Mouse (Mus musculus) liver, embryonic 14.5 days (tissue): ENCODE measurements at regions not wholly inside any gene's neighbourhood (a gene's known extent, or its start where the extent isn't known, plus 50 kb on each side); places are given as distances from the start of the nearest gene placed in this dataset.

Experiments
- ATAC-seq: fragments of 200-750 bp; cut with Nextera tagmentation; 2 replicates; pipeline ENCODE4 v1.8.0; 2017; ENCODE audit warnings: moderate number of reproducible peaks, mild to moderate bottlenecking, moderate library complexity; ENCODE audit not compliant: insufficient read depth
- DNase-seq, 3 experiments: peaks; one replicate each; pipeline ENCODE4 v3.0.0-alpha.2; 2012 to 2013; ENCODE audit warnings: low read depth in 3 of 3, low spot score in 3 of 3
- H3K27ac ChIP-seq: fragments of 300-500 bp; sonication (generic); 2 replicates; pipeline ENCODE4 v1.5.1; 2014; ENCODE audit warnings: moderate library complexity, mild to moderate bottlenecking, control low read depth, inconsistent platforms
- H3K27me3 ChIP-seq: fragments of 300-500 bp; sonication (generic); 2 replicates; pipeline ENCODE4 v1.6.1; 2014; ENCODE audit warnings: mild to moderate bottlenecking, low read length, moderate library complexity; ENCODE audit not compliant: control insufficient read depth, insufficient read depth
- H3K36me3 ChIP-seq: fragments of 300-500 bp; sonication (generic); replicated peaks from 2 replicates; pipeline ENCODE4 v1.6.1; 2014; ENCODE audit warnings: low read depth; ENCODE audit not compliant: control insufficient read depth, insufficient read depth
- H3K4me1 ChIP-seq, 2 experiments: fragments of 200-500 bp in 1 of 2; fragments of 300-500 bp in 1 of 2; sonication (generic) in 1 of 2; replicated peaks; 2 replicates each; pipeline ENCODE4 v1.6.1; 2012 to 2014; ENCODE audit warnings: antibody characterized with exemption in 1 of 2, inconsistent platforms in 1 of 2, low read length in 1 of 2; ENCODE audit not compliant: control insufficient read depth in 2 of 2, insufficient read depth in 2 of 2
- H3K4me2 ChIP-seq: fragments of 300-500 bp; sonication (generic); 2 replicates; pipeline ENCODE4 v1.6.1; 2014; ENCODE audit warnings: low read depth, mild to moderate bottlenecking, control low read depth, moderate library complexity
- H3K4me3 ChIP-seq, 2 experiments: fragments of 200-500 bp in 1 of 2; fragments of 300-500 bp in 1 of 2; sonication (generic) in 1 of 2; 2 replicates each; pipeline ENCODE4 v1.5.1; 2012 to 2014; ENCODE audit warnings: low read depth in 2 of 2, low read length in 2 of 2, mild to moderate bottlenecking in 2 of 2, control low read depth in 1 of 2, inconsistent platforms in 1 of 2, moderate library complexity in 1 of 2; ENCODE audit not compliant: insufficient read depth in 1 of 2
- H3K9ac ChIP-seq: fragments of 300-500 bp; sonication (generic); replicated peaks from 2 replicates; pipeline ENCODE4 v1.6.1; 2014; ENCODE audit warnings: mild to moderate bottlenecking, control low read depth, moderate library complexity
- H3K9me3 ChIP-seq: fragments of 300-500 bp; sonication (generic); 2 replicates; pipeline ENCODE4 v1.6.1; 2016; ENCODE audit warnings: low read length, mixed read lengths; ENCODE audit not compliant: control insufficient read depth
- CTCF ChIP-seq: IDR thresholded peaks from 2 replicates; pipeline ENCODE4 v1.5.1; 2016; ENCODE audit warnings: antibody characterized with exemption, low read depth, control low read depth
- EP300 ChIP-seq: IDR thresholded peaks from 2 replicates; pipeline ENCODE4 v1.6.1; 2016; ENCODE audit warnings: antibody characterized with exemption, low read depth
- WGBS: fragments of 180-500 bp; shearing (Covaris S2); extraction: QIAGEN DNeasy Blood & Tissue Kit; methylation state at CpG from one replicate; pipeline ENCODE4 v1.1.7; 2014; ENCODE audit not compliant: insufficient replicate concordance; 5-methylcytosine and 5-hydroxymethylcytosine counted together

- H3K27me3 ChIP-seq, result no peaks in the 10 kb centered on the region
- WGBS, result 61% methylated on average over 10 of the region's 10 CpGs
- no peak for ATAC-seq
- no peak overlapping the region for H3K4me2 ChIP-seq
- no peak for TF ChIP-seq EP300
- H3K4me3 ChIP-seq, result no peak overlapping the region
- no peak overlapping the region for H3K27ac ChIP-seq
- DNase-seq, result no peak
- H3K4me1 ChIP-seq, result no peaks in the 10 kb centered on the region
- no peak overlapping the region for H3K9ac ChIP-seq
- H3K9me3 ChIP-seq, result no peaks in the 10 kb centered on the region
- H3K36me3 ChIP-seq, result no peaks in the 10 kb centered on the region
These were observed 100.6 kb upstream of the Rfx3 start for GRCm38 (mm10) chr19:28111263-28112180.

GRCm38 (mm10) chr19:28095620-28096019 lies 84.7 kb upstream of the Rfx3 start:
- Histone ChIP-seq H3K36me3 (no peaks in the 10 kb centered on the region), H3K4me2 (no peak overlapping the region), H3K27ac (no peak overlapping the region), H3K27me3 (no peaks in the 10 kb centered on the region), H3K4me3 (no peak overlapping the region), H3K9me3 (no peaks in the 10 kb centered on the region), H3K4me1 (no peaks in the 10 kb centered on the region), H3K9ac (no peak overlapping the region)
- DNase-seq (no peak), ATAC-seq (no peak)
- WGBS, result 22% methylated on average over 9 of the region's 9 CpGs
- TF ChIP-seq EP300, result no peak
- TF ChIP-seq CTCF, result no peak

GRCm38 (mm10) chr19:28092252-28092651 lies 81.3 kb upstream of the Rfx3 start:
- no peak overlapping the region for H3K27ac ChIP-seq
- H3K9ac ChIP-seq, result no peak overlapping the region
- 63% methylated on average over 6 of the region's 6 CpGs for WGBS
- H3K27me3 ChIP-seq, result no peaks in the 10 kb centered on the region
- H3K9me3 ChIP-seq, result no peaks in the 10 kb centered on the region
- H3K36me3 ChIP-seq, result no peaks in the 10 kb centered on the region
- no peak for TF ChIP-seq EP300
- H3K4me2 ChIP-seq, result no peak overlapping the region
- ATAC-seq (no peak), DNase-seq (no peak)
- no peaks in the 10 kb centered on the region for H3K4me1 ChIP-seq
- no peak overlapping the region for H3K4me3 ChIP-seq

- H3K4me2 ChIP-seq, result no peak overlapping the region
- no peaks in the 10 kb centered on the region for H3K36me3 ChIP-seq
- no peak overlapping the region for H3K4me3 ChIP-seq
- H3K4me1 ChIP-seq, result no peaks in the 10 kb centered on the region
- no peaks in the 10 kb centered on the region for H3K9me3 ChIP-seq
- no peaks in the 10 kb centered on the region for H3K27me3 ChIP-seq
- H3K9ac ChIP-seq, result no peak overlapping the region
- TF ChIP-seq CTCF, result no peak
- TF ChIP-seq EP300, result no peak
- ATAC-seq, result no peak
- WGBS, result 65% methylated on average over 12 of the region's 12 CpGs
- no peak for DNase-seq
- H3K27ac ChIP-seq, result no peak overlapping the region
These were observed 76.9 kb upstream of the Rfx3 start for GRCm38 (mm10) chr19:28087607-28088546.

GRCm38 (mm10) chr19:28070386-28070785 lies 59.4 kb upstream of the Rfx3 start:
- H3K4me1 ChIP-seq, result no peaks in the 10 kb centered on the region; a peak in 1 of 4 replicates
- H3K27ac ChIP-seq, result no peak overlapping the region
- ATAC-seq (no peak), DNase-seq (no peak)
- no peaks in the 10 kb centered on the region for H3K9me3 ChIP-seq
- no peak overlapping the region for H3K9ac ChIP-seq
- TF ChIP-seq CTCF (no peak), EP300 (no peak)
- no peak overlapping the region for H3K4me3 ChIP-seq
- 74% methylated on average over 3 of the region's 3 CpGs for WGBS
- no peak overlapping the region for H3K4me2 ChIP-seq
- no peaks in the 10 kb centered on the region for H3K27me3 ChIP-seq
- no peaks in the 10 kb centered on the region for H3K36me3 ChIP-seq
